Mouse (Mus musculus): ENCODE measurements around the gene Serpina5.

Serpina5 gene

GRCm38 (mm10) chr12:104131041-104131440, 30.1 kb downstream of the Serpina5 start:
- no peak for DNase-seq

GRCm38 (mm10) chr12:104138216-104138615, 37.3 kb downstream of the Serpina5 start:
- DNase-seq: no peak

GRCm38 (mm10) chr12:104140543-104141103, 39.7 kb downstream of the Serpina5 start:
- no peak for DNase-seq

GRCm38 (mm10) chr12:104141506-104141905, 40.6 kb downstream of the Serpina5 start:
- no peak for DNase-seq

GRCm38 (mm10) chr12:104142427-104142826, 41.5 kb downstream of the Serpina5 start:
- DNase-seq: no peak

GRCm38 (mm10) chr12:104143286-104143685, 42.4 kb downstream of the Serpina5 start:
- DNase-seq: no peak

- no peak for DNase-seq
Observed at GRCm38 (mm10) chr12:104145571-104145970, 44.7 kb downstream of the Serpina5 start.

- DNase-seq: peak; percentile 12
Observed at GRCm38 (mm10) chr12:104151989-104152388, 51.1 kb downstream of the Serpina5 start.

GRCm38 (mm10) chr12:104153041-104153645, 52.2 kb downstream of the Serpina5 start:
- DNase-seq: no peak

GRCm38 (mm10) chr12:104153656-104154055, 52.7 kb downstream of the Serpina5 start, which contains the start of gene Serpina3c:
Serpina3c (minus strand) TSS chr12:104153870.
- no peak for DNase-seq

Measured in cerebellum, adult 11-12 months (tissue).